Mouse (Mus musculus): Measurements from ENCODE around the gene Cd320.
"Not testable (repeated sequence)": the region's sequence is repeated elsewhere in the genome, so short reads cannot be mapped to it uniquely, and the experiment has no call there.

Gene Cd320

DNA sequence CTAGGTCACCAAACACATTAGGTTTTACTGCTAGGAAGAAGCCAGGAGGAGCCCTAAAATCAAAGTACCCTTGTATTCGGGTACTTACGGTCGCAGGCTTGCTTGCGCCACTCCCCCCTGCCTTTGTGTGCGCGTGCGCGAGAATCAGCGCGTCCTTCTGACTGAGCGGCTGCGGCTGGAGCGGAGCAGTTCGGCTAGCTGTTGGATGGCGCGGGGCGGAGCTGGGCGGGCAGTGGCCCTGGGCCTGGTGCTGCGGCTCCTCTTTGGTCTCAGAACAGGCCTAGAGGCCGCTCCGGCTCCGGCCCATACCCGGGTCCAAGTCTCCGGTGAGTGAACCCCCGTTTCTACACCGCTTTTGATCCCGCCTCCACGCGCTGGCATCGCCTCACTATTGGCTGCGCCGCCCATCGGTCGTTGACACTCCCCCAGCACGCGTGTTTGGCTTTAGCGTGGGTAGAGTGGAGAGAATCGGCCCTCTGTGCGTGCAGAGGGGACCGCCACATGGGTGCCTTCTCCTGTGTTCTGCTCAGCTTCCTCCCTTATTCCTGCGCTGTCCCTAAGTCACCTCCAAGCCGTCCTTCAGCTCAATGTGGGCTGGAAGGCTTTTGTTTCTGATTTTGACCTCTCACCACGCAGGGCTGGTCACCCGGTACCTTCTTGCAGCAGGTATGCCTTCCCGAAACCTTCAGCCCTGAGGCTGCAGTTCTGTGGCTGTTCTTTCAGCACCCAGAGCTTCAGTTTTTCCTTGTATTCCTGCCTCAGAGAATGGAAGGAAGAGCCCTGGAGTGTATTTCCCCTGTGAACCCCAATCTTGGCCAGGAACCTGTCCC lies at the start of gene Cd320:
Gene Cd320 (plus strand): TSS at position 126 of the 830 bp plus-strand sequence.
- DNase-seq = peak; percentile 92

- DNase-seq = no peak
Measured at GRCm38 (mm10) chr17:33798306-33798705, 44.6 kb upstream of the Cd320 start.

DNA sequence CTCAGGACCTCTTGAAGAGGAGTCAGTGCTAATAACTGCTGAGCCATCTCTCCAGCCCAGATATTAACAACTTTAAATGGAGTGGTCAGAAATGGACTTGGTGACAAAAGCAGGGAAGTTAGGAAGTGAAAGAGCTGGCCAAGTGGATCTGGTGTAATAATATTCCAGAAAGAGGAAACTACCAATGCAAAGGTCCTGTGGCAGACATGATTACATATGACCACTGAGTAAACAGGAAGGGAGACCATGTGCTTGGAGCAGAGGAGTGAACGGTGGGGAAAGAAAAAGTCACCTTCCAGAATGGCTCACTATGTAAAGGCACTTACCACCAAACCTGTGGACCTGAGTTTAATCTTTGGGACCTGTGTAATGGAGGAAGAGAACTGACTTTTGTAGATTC lies 43.6 kb upstream of the Cd320 start:
- DNase-seq = no peak

DNA sequence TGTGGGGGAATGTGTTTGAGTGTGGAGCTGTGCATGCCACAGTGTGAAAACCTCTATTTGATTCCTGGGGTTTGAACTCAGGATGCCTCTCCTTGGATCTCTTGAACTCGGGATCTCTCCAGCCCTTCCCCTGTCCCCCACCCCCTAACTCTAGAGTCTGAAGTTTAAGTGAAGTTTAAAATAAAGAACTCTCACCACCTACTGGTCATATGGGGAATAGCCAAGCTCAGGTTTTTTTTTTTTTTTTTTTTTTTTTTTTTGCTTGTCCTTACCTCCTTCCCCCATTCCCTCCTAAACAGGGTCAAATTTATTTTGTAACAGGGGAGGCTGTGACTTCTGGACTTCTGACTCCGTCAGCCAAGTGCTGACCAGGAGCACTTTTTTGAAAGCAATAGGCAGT lies 40.7 kb upstream of the Cd320 start:
- DNase-seq = no peak

GRCm38 (mm10) chr17:33804205-33804604 lies 38.7 kb upstream of the Cd320 start:
- DNase-seq = no peak

DNA sequence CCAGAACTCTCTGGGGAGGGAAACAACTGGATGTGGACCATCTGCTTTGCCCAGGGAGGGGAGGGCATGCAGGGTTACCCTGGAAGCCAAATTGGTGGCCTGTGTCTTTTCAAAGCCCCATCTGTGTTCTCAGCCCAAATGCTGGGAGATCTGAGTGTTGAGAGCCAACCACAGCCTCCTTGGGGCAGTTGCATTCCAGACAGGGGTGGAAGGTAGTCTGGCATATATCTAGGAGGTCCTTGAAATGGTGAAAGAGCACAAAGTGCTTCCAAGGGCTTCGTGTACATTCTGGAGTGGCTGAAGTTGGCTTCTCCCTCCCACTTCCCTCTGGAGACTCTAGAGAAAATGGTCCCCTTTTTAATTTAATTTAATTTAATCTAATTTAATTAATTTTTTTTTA lies 38.1 kb upstream of the Cd320 start:
- no peak for DNase-seq

GRCm38 (mm10) chr17:33807181-33807888 lies 35.6 kb upstream of the Cd320 start:
- no peak for DNase-seq

DNA sequence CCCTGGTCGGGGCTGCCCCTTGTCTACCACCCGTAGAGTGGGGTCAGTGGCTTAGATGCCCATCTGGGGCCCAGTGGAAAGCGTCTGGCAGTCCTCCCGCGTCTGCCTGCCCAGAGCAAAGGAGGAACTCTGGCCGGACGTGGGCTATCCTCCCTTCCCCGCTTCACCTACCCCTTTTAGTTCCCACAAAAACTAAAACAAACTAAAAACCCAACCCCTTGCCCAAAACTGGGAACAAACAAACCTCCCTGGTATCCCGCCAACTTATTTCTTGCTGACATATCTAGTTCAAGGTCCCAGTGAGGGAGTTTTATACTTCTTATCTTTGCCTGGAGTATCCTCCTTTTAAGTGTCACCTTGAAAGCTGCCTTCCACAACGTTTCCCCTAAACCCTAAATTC lies 34.7 kb upstream of the Cd320 start:
- DNase-seq = no peak

DNA sequence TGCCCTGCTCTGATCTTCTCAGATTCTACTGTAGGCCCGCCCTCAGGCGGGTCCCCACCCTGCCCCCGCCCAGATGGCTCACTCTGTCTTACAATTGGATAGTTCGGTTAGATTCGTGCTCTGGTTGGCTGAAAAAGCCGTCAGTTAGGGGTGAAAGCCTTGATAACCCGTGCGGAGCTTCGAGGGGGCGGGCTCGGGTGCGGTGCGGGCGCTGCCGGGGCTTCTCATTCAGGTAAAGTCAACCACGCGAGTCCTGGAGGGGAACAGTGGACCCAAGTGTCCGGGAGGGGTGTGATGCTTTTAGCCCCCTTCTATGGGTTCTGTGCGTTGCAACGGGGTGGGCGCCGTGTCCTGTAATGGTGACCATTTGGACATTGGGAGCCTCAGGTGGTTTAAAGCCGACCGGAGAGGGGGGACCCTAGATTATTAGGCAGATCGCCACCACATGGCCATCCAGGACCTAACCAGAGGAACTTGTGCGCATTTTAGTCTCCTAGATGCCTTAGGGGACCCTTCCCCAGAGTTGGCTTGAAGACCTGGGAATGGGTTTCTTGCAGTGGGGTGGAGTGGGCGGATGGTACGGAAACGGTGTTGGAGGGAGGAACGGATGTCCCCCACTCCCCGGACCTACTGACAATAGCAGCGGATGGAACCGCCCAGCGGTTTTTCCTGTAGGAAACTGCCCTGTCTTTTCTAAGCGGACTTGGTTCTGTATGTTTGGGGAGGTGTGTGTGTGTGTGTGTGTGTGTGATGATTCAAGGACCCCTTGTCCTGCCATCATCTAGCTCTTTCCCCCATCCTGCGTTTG lies 32.4 kb upstream of the Cd320 start, which contains the start of gene Kank3:
Gene Kank3 (plus strand): TSS at position 186 of the 808 bp plus-strand sequence.
- peak; percentile 94 for DNase-seq

DNA sequence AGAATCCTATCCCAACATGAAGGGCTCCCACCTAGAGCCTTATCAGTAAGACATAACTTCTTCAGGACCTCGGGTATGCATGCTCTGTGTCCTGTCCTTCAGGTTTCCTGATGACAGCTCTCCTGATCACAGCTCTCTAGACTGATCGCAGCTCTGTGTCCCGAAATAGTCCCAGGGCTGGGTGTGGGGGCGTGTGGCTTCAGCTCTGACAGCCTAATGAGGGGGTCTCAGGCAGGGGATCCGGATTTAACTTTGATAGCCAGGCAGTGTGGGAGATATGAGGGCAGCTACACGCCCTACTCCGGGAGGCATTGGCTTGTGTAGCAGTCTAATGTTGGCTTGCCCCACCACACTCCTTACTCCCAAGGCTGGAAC lies 31.8 kb upstream of the Cd320 start:
- DNase-seq = no peak

GRCm38 (mm10) chr17:33812475-33812874 lies 30.4 kb upstream of the Cd320 start:
- DNase-seq = no peak

- no peak for DNase-seq
Measured at GRCm38 (mm10) chr17:33812990-33813389, 29.9 kb upstream of the Cd320 start.

GRCm38 (mm10) chr17:33815399-33815798 lies 27.5 kb upstream of the Cd320 start:
- DNase-seq = no peak

DNA sequence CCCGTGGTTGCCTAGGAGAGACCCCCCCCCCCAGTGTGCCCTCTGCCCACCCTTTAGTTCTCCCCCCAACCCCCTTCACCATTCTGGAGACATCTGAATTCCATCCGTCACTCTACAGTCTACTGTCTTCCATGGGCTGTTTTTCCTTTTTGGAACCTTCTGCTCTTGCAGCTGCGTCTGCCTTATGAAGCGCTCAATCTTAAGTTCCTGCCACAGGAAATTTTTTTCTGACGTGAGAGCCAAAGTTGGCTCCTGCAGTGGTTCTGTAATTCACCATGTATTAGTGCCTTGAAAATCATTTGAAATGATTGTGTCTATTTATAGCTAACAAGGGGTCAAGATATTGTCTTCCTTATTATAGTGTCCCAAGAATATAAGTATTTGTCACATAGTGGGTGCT lies 26.3 kb upstream of the Cd320 start:
- DNase-seq = no peak

DNA sequence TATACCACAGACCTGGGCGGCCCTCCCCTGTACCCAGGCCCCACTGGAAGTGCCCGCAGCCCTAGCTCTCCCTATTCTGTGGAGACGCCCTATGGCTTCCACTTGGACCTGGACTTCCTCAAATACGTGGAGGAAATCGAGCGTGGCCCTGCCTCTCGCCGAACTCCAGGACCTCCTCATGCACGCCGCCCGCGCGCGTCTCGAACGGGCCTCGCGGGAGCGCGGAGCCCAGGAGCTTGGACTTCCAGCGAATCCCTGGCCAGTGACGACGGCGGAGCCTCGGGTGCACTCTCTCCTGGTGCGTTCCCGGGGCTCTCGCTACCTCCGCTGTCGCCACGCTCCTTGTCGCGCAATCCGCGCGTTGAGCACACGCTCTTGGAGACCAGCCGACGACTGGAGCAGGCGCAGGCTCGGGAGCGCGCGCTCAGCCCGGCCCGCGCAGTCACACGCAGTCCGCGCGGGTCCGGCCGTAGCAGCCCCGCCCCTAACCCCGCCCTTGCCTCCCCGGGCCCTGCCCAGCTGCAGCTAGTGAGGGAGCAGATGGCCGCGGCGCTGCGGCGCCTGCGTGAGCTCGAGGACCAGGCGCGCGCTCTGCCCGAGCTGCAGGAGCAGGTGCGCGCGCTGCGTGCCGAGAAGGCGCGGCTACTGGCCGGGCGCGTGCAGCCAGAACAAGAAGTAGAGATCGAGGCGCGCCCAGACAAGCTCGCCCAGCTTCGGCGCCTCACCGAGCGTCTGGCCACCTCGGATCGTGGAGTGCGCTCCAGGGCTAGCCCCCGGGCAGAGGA lies 25.5 kb upstream of the Cd320 start:
- peak; percentile 90 for DNase-seq

GRCm38 (mm10) chr17:33817969-33818643 lies 24.8 kb upstream of the Cd320 start:
- DNase-seq = no peak

- no peak for DNase-seq
Measured at GRCm38 (mm10) chr17:33822436-33822959, 20.4 kb upstream of the Cd320 start.

DNA sequence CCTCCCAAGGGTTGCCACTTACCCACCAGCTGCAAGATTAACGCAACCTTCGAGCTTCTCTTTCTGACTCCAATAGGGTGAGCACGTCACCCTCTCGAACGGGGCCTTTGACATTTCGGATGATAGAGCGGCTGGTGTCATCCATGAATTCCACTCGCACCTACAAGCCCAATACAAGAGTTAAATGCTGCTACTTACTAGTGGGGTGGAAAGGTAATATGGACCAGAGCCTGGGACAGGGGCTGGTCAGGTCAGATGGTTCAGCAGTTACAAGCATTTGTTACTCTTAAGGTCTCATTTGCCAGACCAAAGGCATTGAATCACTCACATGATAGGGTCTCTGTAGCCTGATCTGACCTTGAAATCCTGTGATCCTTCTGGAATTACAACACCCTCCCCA lies 19.7 kb upstream of the Cd320 start:
- not testable (repeated sequence) for DNase-seq

- peak; percentile 96 for DNase-seq
Measured at GRCm38 (mm10) chr17:33824084-33824996, 18.6 kb upstream of the Cd320 start, which contains the start of the genes Rps28 and Ndufa7. Gene Rps28, minus strand, starts transcription at chr17:33824562. Gene Ndufa7, plus strand, starts transcription at chr17:33824572.

DNA sequence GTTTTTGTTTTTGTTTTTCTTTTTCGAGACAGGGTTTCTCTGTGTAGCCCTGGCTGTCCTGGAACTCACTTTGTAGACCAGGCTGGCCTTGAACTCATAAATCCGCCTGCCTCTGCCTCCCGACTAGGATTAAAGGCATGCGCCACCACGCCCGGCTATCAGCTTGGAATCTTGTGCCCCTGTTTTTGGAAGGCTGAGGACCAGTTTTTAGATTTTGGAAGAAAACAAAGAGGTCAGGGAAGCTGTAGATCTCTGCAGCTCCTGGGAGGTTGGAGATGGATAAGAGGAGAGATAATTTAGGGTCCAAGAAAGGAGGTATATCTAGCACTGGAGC lies 17.9 kb upstream of the Cd320 start:
- not testable (repeated sequence) for DNase-seq

DNA sequence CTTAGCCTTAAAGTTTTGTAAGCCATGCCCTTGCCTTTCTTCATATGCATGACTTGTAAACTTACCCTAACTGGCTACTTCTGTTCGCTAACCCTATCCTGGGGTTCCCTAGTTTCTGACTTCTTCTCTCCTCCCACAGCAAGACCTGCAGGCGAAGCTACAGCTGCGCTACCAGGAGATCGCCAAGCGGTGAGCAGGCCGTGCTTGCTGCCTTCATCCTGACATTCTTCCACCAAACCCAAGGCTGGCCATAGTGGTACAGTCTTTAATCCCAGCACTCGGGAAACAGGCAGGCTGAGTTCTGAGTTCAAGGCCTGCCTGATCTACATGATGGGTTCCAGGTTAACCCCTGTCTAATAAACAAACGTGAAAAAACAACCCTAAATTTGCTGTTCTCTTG lies 17.4 kb upstream of the Cd320 start:
- no peak for DNase-seq

All from right cerebral cortex, postnatal 14 days (tissue).